Mouse (Mus musculus): ENCODE measurements around the gene Clns1a. TPM values are rescaled to one million over a fixed set of nuclear protein-coding genes. Genes with fewer than 3 reads are reported as not detected.

Gene Clns1a
- total RNA-seq (2022): 10 to 100 TPM; 30.6 to 32.6 (median 31.4) TPM

DNA sequence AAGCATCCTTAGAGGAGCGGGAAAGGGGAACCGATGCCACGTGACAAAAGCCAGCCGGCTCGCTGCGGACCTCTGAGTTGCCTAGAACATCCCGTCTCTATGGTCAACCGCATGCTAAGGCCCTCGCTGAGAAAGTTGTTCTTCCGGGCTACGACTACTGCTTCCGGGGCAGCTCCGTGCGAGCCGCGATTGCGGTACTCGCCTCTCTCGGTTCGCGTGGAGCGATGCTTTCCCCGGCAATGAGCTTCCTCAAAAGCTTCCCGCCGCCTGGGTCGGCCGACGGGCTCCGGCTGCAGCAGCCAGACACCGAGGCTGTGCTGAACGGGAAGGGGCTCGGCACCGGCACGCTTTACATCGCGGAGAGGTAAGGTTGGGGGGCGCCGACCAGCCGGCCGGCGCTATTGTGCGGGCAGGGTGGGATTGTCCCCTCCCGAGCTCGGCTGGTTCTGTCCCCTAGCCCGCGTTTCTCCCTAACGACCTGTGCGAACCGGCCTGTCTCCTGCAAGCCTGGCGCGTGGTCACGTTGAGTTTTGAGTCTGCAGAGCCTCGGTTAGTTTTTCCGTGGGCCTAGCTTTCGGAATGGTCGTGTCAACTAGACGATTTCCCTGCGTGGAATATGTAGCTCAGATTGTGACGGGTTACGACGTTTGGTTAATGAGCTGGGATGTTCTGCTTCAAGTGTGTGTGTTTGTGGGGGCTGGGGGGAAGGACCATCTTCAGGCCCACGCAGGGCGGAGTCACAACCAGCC, at the start of gene Clns1a:
Clns1a (plus strand) TSS at position 129 of the 749 bp plus-strand sequence.
- peak; percentile 86 for DNase-seq (ENCODE audit: low spot score in 2 of 2)

DNA sequence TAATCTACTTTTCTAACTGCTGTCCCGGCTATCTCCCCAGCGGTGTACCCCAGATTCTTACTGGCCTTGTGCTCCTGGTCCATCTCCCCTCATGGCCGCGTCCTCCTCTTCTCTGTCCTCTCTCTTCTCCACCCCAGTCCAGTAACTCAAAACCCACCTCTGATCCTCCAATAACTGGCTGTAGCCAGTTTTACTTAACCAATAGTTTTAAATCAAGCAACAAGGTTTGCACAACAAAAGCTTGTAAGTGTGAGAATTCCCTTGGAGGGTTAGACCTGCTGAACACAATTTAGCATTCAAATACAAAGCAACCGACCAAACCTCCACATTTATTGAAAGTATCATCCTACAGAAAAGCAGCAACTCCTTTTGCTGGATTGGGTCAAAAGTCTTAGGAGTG, 48.8 kb upstream of the Clns1a start:
- no peak for DNase-seq (ENCODE audit: low spot score in 2 of 2)

DNA sequence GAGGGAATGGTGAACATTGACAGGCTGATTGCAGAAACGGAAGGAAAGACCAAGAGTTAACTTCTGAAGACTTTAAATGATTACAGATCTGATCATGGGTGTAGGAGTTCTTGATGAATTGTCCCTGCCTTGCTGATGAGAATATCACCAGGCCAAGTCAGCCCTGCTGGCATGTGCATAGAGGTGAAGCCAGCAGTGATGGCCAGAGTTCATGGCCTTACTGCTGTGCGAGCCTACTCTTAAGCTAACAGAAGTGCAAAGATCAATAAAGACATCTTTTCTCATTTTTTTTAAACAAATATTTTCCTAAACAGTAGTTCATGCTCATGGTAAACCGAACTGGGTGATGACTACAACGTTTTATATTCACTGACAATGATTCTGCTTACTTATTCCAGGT, 45.7 kb upstream of the Clns1a start:
- DNase-seq (ENCODE audit: low spot score in 2 of 2): no peak

DNA sequence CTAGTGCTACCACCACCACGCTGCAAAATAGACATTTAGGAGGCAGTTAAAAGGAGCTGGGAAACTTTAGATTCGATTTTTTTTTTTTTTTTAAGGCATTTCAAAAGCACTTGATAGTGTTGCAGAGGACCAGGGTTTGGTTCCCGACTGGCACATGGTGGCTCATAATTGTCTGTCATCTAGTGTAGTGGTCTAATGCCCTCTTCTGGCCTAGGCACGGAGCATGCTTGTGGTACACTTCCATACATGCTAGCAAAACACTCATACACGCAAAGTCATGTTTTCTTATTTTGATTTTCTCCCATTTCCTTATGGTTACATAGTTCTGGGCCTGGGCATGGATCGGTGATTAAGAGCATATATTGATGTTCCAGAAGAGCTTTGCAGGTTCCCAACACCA, 40.3 kb upstream of the Clns1a start:
- no peak for DNase-seq (ENCODE audit: low spot score in 2 of 2)

DNA sequence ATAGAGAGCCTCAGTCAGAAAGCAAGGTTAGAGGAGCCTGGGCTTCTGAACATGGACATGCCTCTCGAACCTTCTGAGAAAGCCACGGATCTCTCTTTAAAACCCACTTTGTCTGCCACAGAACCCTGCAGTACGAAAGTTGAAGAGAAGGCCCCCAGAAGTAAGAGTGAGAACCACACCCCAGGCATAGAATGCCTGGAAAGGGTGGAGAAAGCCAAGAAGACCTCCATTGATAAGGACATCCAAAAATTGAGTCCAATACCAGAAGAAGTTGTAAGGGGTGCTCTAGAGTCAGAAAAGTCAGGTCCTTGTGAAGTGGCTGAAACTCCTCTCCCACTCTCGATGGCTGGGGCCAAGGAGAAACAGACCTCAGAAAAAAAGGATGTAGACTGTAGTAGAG, 34.8 kb upstream of the Clns1a start:
- no peak for DNase-seq (ENCODE audit: low spot score in 2 of 2)

DNA sequence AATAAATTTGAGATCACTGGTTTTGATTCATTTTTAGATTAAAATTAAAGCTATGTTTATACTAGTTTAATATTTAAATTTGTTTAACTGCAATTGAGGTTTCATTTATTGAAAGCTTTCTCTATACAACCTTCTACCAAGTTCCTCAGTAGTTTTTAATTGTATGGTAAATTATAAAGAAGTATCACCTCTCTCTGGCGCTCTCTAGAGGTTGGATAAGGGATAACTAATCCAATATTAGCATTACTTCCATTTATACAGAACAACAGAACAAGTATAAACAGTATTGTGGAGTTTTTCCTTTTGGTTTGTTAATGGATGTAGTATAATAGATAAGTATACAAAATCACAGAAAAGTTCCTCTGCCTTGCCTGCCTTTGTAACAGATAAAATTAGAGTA, 17.2 kb upstream of the Clns1a start:
- DNase-seq (ENCODE audit: low spot score in 2 of 2): no peak

DNA sequence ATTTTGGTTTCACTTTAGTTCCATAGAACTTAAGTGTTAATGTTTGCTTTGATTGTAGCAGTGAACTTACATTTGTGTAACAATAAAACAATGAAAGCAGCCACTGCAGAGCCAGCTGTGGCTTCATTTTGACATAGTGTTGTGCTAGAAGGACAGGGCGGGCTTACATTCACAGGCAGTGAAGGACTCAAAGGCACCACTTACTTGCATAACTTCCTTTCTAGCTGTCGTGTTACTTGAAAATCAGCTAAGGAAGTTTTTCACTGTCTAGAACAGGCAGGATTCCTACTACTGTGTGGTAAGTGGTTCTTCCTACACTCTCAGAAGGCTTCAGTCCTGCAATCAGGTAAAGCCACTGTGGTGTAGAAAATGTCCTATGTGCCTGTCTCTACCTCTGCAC, 8.6 kb upstream of the Clns1a start:
- no peak for DNase-seq (ENCODE audit: low spot score in 2 of 2)

DNA sequence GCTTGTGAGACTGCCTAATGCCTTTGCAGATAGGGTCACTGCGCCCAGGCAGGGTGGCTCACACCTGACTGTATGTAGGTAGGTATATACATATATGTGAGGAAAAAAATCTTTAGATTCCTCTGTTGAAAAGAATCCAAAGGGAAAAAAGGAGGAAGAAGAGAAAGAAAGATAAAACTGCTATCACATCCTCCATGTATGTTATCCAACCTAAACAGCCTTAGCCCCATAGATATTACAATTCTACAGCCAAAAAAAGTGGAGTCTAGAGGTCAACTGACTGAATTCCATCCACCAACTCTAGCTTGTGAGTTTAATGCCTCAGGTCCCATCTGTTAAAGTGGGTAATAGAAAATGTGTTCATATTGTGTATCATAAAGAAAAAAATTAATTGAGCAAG, 993 bp upstream of the Clns1a start:
- no peak for DNase-seq (ENCODE audit: low spot score in 2 of 2)

DNA sequence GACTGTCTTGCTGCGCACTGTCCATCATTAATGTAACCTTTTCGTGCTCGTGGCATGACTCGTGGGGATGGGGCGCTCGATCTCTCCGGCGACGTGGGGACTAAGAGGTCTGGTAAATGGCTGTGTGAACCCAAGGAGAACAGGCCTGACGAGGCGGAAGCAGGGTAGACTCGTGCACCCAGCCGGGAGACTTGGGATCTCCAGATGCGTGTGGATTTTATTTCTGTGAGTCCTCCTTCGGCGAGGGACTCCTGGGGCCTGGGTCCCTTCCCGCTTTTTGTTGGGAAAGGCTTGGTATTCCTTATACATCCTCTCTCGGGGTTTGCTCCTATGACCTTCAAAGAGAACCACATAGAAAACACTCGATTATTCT, 315 bp upstream of the Clns1a start:
- no peak for DNase-seq (ENCODE audit: low spot score in 2 of 2)

DNA sequence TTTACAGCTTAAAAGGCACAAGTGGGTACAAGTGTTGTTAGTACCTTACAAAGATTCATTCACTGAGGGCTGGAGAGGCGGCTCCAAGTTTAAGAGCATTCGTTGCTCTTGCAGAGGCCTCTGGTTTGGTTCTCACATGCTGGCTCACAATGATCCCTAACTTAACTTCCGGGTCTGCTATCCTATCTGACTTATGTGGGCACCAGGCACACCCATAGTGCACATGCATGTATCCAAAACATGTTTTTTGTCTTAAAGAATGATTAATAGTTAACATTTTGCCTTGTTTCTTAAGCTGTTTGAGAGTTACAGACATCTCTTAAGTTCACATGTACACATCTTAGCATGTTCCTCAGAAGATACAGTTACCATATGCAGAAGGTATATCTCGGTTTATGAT, 3.7 kb downstream of the Clns1a start:
- DNase-seq (ENCODE audit: low spot score in 2 of 2): no peak

DNA sequence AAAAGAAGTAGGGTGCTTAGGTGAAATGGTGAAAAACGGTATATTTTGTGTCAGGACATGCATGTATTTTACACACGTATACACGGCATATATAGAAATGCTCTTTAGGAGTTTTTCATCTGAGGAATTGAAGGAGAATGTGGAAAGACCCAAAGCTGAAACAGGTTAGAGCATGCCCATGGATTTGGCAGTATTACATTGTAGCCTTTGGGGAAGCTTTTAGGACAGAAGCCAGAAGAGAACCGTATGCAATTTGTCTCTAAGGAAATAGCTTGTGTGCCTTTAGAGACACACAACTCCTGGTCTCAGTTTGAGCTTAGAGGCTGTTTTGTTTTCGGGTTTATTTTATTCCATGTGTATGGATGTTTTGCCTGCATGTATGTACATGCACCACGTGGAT, 4.7 kb downstream of the Clns1a start:
- no peak for DNase-seq (ENCODE audit: low spot score in 2 of 2)

DNA sequence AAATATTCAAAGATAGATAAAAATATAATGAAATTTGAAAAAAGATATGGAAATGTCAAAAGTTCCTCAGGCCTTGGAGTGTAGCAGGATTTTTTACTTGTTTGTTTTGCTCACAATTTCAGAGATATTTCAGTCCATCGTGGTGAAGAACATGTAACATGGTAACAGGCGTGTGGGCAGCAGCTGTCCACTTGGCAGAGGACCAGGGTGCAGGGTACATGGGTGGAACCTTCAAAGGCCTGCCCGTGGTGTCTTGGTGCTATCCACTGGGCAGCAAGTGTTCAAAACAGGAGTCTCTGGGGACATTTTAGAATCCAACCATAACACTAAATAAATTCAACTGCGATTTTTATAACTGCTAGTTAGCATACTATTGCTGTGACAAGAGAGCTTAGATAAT, 10.7 kb downstream of the Clns1a start:
- no peak for DNase-seq (ENCODE audit: low spot score in 2 of 2)

DNA sequence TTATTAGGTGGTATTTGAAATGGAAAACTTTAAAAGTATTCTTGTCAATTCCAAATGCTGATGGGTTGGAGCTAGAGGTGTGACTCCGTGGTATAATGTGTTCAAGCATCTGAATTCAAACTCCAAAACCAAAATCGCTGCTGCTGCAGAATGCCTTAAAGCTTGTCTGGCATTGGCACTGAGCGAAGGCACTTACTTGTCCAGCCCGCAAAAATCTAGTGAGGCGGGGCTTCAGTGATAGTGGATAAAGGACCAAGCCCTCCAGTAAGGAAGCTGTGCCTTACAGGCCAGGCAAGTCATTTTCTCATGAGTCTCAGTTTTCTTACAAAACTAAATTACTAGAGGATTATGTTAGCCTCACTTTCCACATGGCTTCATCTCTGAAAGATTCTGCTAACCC, 11.4 kb downstream of the Clns1a start:
- no peak for DNase-seq (ENCODE audit: low spot score in 2 of 2)

DNA sequence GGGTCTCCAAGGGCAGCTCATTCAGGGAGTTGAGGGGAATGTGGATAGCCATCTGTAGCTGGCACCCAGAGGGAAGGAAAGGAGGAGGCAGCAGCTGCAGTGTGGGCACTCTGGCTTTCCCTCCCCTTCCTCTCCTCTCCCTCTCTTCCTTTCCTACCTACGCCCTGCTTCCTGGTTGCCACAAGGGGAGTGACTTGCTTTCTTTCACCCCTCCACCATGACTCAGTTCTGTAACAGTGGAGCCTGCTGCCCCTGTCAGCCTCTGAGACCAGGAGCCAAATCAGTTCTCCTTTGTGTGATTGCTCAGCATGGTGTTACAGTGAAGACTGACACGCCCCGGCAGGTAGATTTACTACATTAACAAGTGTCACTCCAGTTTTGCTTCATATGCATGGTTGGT, 12.8 kb downstream of the Clns1a start:
- no peak for DNase-seq (ENCODE audit: low spot score in 2 of 2)

DNA sequence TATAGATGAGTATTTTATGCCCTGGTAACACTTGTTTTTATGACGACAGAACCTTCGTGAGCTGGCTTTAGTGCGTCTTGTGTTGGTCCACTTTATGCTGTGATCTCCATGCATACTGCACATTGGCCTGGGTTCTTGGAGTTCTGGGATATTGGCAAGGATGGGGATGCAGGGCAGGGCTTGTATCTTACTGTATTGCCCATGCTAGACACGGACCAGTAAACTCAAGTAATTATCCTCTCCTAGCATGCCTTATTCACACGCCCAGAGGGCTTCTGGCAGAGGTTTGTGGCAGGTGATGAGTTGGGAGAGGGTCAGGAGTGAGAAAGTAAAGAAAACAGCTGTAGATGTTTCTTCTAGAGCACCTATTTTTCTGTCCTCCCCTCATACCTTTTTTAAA, 18.2 kb downstream of the Clns1a start:
- no peak for DNase-seq (ENCODE audit: low spot score in 2 of 2)

DNA sequence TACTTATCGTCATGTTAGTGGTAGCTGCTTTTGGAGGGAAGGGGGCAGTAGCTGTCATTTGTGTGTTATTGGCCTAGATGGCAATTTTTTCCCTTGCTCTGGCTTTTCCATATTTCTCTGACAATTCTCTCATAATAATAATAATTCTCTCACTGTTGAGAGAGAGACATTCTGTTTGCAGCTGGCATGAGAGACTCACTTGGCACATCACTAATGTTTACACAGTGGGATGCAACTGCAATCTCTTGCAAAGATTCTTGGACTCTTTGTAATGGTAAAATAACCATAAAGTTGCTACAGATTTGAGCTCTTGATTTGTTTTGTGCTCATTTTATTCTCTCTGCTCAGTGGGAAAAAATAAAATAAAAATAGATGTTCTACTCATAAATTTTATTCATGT, 20.9 kb downstream of the Clns1a start:
- no peak for DNase-seq (ENCODE audit: low spot score in 2 of 2)

DNA sequence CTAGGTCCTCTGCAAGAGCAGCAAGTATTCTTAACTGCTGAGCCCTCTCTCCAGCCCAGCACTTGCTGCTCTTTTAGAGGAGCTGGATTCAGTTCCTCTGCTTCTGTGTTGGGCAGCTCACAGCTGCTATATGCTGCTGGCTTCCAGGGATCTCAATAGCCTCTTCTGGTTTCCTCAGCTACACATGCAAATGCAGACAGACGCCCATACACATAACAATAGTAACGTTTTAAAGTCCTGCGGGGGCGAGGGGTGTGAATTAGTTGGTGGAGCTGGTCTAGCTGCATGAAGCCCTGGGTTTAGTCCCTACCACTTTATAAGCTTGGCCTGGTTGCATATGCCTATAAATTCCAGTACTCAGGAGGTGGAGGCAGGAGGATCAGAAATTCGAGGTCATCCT, 22.6 kb downstream of the Clns1a start:
- no peak for DNase-seq (ENCODE audit: low spot score in 2 of 2)

DNA sequence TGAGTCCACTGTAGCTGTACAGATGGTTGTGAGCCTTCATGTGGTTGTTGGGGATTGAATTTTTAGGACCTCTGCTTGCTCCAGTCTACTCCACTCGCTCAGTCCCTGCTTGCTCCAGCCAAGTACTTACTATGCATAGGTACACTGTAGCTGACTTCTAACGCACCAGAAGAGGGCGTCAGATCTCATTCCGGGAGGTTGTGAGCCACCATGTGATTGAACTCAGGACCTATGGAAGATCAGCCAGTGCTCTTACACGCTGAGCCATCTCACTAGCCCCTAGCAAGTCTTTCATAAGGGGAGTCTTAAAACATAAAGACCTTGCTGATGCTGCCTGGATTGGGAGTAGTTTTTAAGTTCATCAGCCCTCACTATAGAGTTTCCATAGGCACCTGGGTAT, 23.7 kb downstream of the Clns1a start:
- no peak for DNase-seq (ENCODE audit: low spot score in 2 of 2)

DNA sequence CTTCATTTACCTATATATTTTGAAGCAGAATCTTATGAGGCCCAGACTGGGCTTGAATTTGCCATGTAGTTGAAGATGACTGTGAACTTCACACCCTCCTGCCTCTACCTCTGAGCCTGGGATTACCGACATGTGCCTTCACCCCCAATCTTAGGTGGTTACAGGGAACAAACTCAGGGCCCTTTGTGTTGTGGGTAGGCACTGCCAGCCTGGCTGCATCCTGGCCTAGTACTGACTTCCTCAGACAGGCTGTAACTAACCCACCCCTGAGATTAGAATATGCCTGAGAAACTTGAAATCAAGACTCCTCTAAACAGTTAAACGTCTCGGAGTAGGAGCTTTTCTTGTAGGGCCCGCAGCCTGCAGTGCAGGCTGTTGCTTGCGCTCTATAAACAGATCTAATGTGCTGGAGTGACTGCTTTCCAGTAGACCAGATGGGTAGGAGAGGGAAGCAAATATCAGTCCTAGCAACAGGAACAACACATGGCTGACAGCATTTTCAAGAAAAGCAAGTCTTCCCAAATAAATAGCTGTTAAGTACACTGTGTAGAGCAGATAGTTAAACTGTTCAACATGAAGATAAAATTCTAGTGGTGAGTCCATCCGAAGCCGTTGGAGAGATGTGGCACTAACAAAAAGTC, 26.0 kb downstream of the Clns1a start:
- DNase-seq (ENCODE audit: low spot score in 2 of 2): no peak

DNA sequence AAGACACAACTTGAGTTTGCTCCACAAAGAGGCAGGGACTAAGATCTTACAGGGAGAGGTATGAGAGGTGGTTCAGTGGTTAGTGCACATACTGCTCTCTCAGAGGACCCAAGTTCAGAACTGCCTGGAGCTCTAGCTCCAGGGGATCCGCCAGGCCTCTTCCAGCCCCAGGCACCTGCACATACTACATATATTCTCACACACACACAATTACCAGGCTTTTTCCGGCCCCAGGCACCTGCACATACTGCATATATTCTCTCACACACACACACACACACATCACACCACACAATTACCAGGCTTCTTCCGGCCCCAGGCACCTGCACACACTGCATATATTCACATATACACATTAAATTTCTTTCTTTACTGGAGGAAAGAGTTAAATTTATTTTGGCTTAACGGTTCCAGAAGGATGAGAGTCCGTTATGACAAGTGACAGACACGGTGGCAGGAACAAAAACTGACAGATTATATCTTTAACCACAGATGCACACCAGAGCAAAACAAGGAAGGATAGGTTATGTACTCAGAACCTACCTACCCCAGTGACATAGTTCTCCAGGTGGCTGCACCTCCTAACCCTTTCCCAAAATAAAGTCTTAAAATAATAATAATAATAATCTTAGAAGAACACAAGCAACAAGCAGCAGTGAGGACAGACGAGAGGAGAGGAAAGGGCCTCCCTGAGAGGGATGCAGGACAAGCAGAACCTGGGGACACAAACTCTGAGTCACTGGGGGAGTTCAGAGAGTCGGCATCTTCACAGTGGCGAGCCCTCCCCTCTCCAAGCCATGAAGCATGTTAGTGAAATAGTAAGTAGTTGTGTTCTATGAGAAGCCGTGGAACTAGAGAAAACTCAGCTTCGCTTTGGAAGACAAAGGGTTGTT, 27.5 kb downstream of the Clns1a start:
- DNase-seq (ENCODE audit: low spot score in 2 of 2): no peak

DNA sequence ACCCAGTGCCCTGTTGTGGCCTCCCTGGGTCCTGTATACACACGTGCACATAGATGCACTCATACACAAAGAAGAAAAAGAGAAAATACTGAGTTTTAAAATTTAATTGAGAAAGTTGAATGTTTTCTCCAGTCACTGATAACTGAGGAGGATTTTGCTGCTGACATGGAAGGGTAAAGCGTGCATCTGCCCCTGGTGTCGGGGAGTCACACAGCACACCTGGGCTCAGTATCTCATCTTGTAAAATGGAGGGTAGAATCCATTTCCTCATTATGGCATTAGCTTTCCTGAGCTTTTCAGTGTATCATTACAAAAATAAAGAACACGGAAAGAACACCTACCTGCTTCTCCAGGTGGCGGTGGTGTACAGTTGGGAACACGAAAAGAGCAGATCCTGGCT, 29.0 kb downstream of the Clns1a start:
- DNase-seq (ENCODE audit: low spot score in 2 of 2): no peak

DNA sequence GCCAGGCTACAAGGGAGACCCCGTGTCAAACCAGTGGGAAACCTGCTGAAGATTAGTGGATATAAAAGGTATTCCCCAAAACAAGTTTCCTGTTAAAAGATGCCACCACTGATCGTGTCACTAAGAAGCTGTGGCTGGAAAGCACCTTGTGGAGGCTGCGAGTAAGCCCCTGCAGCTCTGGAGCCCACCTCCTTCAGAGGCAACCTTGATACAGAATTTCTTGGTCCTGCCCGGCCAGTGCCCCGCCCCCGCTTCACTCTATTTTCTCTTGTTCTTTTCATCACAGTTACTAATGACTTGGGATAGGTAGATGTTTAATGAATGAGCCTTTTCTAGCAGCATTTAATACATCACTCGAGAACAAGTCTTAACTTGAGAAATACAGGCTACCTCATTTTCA, 29.6 kb downstream of the Clns1a start:
- no peak for DNase-seq (ENCODE audit: low spot score in 2 of 2)

Data from gastrocnemius, adult 8-10 months (tissue).